Mouse (Mus musculus) heart, embryonic 11.5 days (tissue): ENCODE data around the gene Golga4. TPM values are rescaled to one million over a fixed set of nuclear protein-coding genes. Genes with fewer than 3 reads are reported as not detected.

Experiments
- ATAC-seq: fragments of 200-750 bp; cut with Nextera tagmentation; replicated peaks from 2 replicates; pipeline ENCODE4 v1.8.0; 2017; ENCODE audit warnings: moderate library complexity; ENCODE audit not compliant: insufficient number of reproducible peaks, low FRiP score, low TSS enrichment
- H3K27ac ChIP-seq: fragments of 300-500 bp; sonication (generic); 2 replicates; pipeline ENCODE4 v1.5.1; 2014; ENCODE audit warnings: mild to moderate bottlenecking, low read depth, low read length
- H3K27me3 ChIP-seq: fragments of 300-500 bp; sonication (generic); 2 replicates; pipeline ENCODE4 v1.6.1; 2014; ENCODE audit warnings: mild to moderate bottlenecking, low read length, mixed read lengths; ENCODE audit not compliant: control insufficient read depth, insufficient read depth
- H3K36me3 ChIP-seq: fragments of 300-500 bp; sonication (generic); 2 replicates; pipeline ENCODE4 v1.6.1; 2014; ENCODE audit warnings: mild to moderate bottlenecking, low read length, moderate library complexity, mixed read lengths; ENCODE audit not compliant: control insufficient read depth, insufficient read depth
- H3K4me1 ChIP-seq: fragments of 300-500 bp; sonication (generic); 2 replicates; pipeline ENCODE4 v1.6.1; 2014; ENCODE audit warnings: low read length; ENCODE audit not compliant: control insufficient read depth, insufficient read depth
- H3K4me2 ChIP-seq: fragments of 300-500 bp; sonication (generic); 2 replicates; pipeline ENCODE4 v1.6.1; 2014; ENCODE audit warnings: mild to moderate bottlenecking, moderate library complexity
- H3K4me3 ChIP-seq: fragments of 300-500 bp; sonication (generic); 2 replicates; pipeline ENCODE4 v1.5.1; 2014; ENCODE audit warnings: low read depth, low read length
- H3K9ac ChIP-seq: fragments of 300-500 bp; sonication (generic); 2 replicates; pipeline ENCODE4 v1.6.1; 2014; ENCODE audit warnings: mild to moderate bottlenecking, low read depth, low read length, moderate library complexity
- H3K9me3 ChIP-seq: fragments of 300-500 bp; sonication (generic); replicated peaks from 2 replicates; pipeline ENCODE4 v1.6.1; 2016; ENCODE audit warnings: low read length; ENCODE audit not compliant: control insufficient read depth
- WGBS: fragments of 180-500 bp; shearing (Covaris S2); extraction: QIAGEN DNeasy Blood & Tissue Kit; methylation state at CpG from one replicate; pipeline ENCODE4 v1.1.7; 2014; ENCODE audit not compliant: insufficient replicate concordance; 5-methylcytosine and 5-hydroxymethylcytosine counted together
- polyA plus RNA-seq: library from polyadenylated mRNA; unstranded; fragments of >200 nt; fragmentation: Nextera tagmentation; extraction: Ambion mirVana; gene quantifications from 2 replicates; pipeline ENCODE4 v1.2.1, GENCODE M21; 2014

The Golga4 gene
- 64.2 and 64.9 TPM in 2 replicates for polyA plus RNA-seq

DNA sequence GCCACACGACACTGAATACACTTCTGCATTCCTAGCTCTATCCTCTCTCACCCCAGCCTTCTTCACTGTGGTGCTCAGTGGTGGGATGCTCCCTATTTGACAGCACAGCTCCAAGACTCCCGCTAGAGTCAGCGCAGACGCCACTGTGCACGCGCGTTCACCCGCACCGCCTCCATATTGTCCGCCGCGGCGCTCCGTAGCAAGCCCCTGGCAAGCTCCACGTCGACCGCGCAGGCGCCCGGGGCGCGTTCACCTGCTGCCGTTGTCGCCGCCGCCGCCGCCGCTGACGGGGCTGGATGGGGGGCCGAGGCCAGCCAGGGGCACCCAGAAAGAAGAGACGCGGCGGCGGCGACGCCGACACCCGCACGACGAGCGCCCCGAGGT is at the start of gene Golga4:
Gene Golga4 (plus strand): TSS at position 248 of the 384 bp plus-strand sequence.
- WGBS: under 1% methylated on average over 43 of the region's 43 CpGs
- Histone ChIP-seq H3K27ac (peak within 1 kb of the TSS; percentile 57), H3K4me2 (peak within 1 kb of the TSS; percentile 84), H3K4me3 (peak within 1 kb of the TSS; percentile 88), H3K36me3 (no peaks in the 10 kb centered on the region), H3K27me3 (no peaks in the 10 kb centered on the region), H3K9me3 (no peaks in the 10 kb centered on the region), H3K4me1 (peaks cover 27% of the 10 kb centered on the region), H3K9ac (peak within 1 kb of the TSS; percentile 92)
- peak; percentile 77; the same call in 1 of the 2 replicates for ATAC-seq

DNA sequence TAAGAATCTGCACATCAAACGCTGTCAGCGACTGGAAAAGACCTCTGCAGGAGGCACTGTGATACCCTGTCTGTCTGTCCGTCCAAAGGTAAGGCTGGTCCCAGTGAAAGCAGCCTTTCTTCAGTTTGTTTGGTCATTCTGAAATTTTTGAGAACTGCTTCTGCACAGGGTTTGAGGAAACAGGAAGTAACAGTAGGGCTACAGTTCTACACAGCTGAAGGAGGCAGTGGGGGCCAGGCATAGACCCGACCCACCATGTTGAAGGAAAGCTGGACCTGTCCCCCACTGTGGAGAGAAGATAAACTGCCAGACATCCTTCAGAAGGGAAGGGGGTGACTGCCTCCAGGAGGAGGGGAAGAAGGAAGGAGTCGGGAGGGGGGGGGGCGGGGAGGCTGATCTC is 49.7 kb upstream of the Golga4 start:
- Histone ChIP-seq H3K27ac (no peak overlapping the region), H3K27me3 (no peaks in the 10 kb centered on the region; the same call in 1 of the 2 replicates), H3K4me3 (no peak overlapping the region), H3K4me2 (no peak overlapping the region), H3K9me3 (no peaks in the 10 kb centered on the region), H3K9ac (no peak overlapping the region), H3K4me1 (no peaks in the 10 kb centered on the region), H3K36me3 (no peaks in the 10 kb centered on the region)
- WGBS: 22% methylated on average over 5 of the region's 6 CpGs
- no peak for ATAC-seq

DNA sequence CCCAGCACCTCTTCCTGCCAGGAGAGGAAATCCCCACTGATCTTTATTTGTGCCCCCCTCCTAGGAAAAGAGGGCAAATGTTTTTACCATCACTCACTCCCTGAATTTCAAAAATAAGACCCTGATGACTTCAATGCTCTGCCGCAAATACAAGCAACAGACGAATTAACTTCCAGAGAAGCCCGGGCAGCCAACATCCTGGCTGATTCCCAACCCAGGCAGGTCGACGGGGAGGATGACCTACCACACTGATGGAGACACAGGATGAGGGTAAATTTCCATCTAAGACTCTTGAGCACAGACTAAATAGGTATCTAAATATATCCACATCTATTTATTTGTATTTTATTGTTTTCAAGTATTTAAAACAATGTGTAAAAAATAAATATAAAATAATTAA is 48.0 kb upstream of the Golga4 start:
- ATAC-seq: no peak
- no peaks in the 10 kb centered on the region for H3K9me3 ChIP-seq
- no peak overlapping the region for H3K9ac ChIP-seq
- no peaks in the 10 kb centered on the region for H3K4me1 ChIP-seq
- H3K27me3 ChIP-seq: no peaks in the 10 kb centered on the region; the same call in 1 of the 2 replicates
- no peaks in the 10 kb centered on the region for H3K36me3 ChIP-seq
- no peak overlapping the region for H3K4me2 ChIP-seq
- no peak overlapping the region for H3K27ac ChIP-seq
- WGBS: 10% methylated on average over 5 of the region's 5 CpGs
- H3K4me3 ChIP-seq: no peak overlapping the region

DNA sequence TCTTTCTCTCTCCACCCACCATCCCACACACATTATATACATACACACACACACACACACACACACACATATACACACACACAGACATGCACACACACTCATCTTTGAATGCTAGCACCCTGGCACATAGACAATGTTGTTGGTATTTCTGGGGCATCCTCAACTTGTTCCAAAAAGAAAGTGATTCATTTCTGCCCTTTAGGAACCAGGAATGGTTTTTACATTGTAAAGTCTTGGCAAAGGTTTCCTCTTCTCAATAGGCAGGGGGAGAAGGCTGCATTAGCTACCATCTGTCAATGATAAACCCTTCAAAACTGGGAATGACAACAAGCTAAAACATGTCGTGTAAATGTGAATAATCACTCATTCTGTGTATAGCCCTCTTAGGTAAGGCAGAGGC is 42.0 kb upstream of the Golga4 start:
- WGBS: 56% methylated on average over 1 of the region's 1 CpGs
- H3K4me2 ChIP-seq: no peak overlapping the region

DNA sequence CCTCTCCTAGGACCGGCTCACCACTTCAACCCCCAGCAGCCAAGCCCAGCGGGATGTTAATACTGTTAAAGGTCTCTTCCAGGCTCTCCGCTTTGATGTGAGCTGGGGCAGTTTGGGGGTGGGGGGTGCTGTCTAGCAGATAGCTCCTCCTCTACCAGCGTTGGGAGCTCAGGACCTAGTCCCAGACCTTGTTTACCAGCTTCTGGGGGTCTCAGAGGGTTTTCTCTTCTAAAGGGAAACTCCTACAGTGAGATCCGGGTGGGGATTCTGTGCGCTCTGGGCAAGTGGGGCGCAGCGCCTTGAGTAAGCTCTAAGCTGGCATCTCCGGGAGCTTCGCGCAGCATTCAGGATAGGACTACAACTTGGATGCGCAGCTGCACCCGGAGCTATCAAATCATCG is 37.8 kb upstream of the Golga4 start:
- Histone ChIP-seq H3K36me3 (no peaks in the 10 kb centered on the region), H3K27ac (no peak overlapping the region), H3K4me2 (peak overlapping the region; percentile 40), H3K4me3 (peak overlapping the region; percentile 23), H3K9ac (no peak overlapping the region), H3K9me3 (no peaks in the 10 kb centered on the region), H3K4me1 (no peaks in the 10 kb centered on the region), H3K27me3 (peaks cover 38% of the 10 kb centered on the region)
- 2% methylated on average over 14 of the region's 14 CpGs for WGBS
- no peak for ATAC-seq

More for the DNA sequence above, 42.0 kb upstream of the Golga4 start:
- Histone ChIP-seq H3K4me3 (no peak overlapping the region), H3K4me1 (no peaks in the 10 kb centered on the region), H3K36me3 (no peaks in the 10 kb centered on the region), H3K27me3 (peaks cover 14% of the 10 kb centered on the region), H3K9me3 (no peaks in the 10 kb centered on the region), H3K9ac (no peak overlapping the region), H3K27ac (no peak overlapping the region)
- ATAC-seq: no peak

DNA sequence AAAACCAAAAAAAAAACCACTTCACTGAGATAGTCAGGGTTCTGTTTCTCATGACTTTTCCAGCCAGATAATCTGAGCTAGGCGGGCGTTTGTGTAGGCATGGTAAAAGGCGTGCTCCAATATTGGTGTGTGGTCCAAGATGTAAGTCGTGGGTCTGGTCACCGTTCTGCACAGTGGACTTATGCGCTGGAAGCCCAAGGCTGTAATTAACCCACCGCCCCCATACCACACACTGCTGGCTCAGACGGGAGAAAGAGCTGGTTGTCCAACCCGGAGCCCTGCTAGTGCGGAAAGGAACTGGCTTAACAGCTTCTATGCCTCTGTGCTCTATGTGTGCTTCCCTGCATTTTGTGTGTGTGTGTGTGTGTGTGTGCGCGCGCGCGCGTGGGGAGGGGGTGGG is 36.8 kb upstream of the Golga4 start:
- Histone ChIP-seq H3K9me3 (no peaks in the 10 kb centered on the region), H3K4me2 (peak overlapping the region; percentile 14; the same call in 1 of the 2 replicates), H3K4me3 (no peak overlapping the region), H3K27ac (no peak overlapping the region), H3K27me3 (peaks cover 38% of the 10 kb centered on the region), H3K9ac (no peak overlapping the region), H3K4me1 (no peaks in the 10 kb centered on the region), H3K36me3 (no peaks in the 10 kb centered on the region)
- 11% methylated on average over 16 of the region's 16 CpGs for WGBS
- no peak for ATAC-seq

DNA sequence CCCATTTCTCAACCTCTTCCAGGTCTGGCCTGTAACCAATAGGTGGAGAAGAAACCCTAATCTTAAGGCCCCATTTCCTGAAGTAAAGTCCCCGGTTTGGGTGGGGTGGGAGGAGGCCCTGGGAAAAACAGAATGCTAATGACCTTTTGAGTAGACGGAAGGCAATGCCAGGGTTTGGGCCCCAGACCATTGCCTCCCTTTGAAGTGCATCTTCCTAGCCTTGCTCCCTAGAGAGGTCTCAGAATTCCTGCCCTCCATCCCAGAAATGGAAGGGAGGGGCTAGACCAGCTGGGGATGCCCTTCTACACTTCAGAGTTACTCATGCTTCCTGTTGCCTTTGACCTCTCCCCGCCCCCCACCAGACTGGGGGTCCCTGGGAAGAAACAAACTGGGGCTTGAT is 34.8 kb upstream of the Golga4 start:
- Histone ChIP-seq H3K9me3 (no peaks in the 10 kb centered on the region), H3K4me3 (no peak overlapping the region), H3K4me1 (no peaks in the 10 kb centered on the region), H3K36me3 (no peaks in the 10 kb centered on the region), H3K9ac (no peak overlapping the region), H3K27ac (no peak overlapping the region), H3K27me3 (peaks cover 50% of the 10 kb centered on the region), H3K4me2 (no peak overlapping the region)
- WGBS: 11% methylated on average over 3 of the region's 3 CpGs
- ATAC-seq: no peak

DNA sequence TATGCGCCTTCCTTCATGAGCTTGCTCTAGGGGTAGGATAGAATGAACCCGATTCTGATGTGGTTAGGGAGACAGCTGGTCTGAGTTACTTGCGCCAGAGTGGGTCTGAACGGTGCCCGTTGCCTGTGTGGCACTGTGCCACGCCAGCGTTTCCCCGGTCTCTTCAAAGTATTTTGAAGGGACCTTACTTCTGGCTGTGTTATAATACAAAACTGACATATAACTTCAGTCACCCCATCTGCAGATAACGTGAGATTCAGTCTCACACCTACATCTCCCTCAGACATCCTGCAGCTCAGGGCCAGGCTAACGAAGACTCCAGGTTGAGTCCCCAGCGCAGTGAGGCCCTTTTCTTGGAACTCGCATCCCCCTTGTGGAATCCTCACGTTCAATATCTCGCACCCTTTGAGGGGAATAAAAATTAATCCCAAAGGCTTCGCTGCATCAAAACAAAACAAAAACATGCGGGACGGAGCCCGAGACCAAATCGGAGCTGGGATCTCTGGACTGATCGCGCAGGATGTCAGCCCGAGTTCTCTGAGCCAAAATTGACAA is 29.8 kb upstream of the Golga4 start:
- WGBS: 1% methylated on average over 22 of the region's 22 CpGs
- no peak for ATAC-seq
- Histone ChIP-seq H3K4me3 (peak overlapping the region; percentile 57), H3K27me3 (peaks cover 66% of the 10 kb centered on the region), H3K4me2 (peak overlapping the region; percentile 84), H3K9ac (no peak overlapping the region), H3K9me3 (no peaks in the 10 kb centered on the region), H3K27ac (no peak overlapping the region), H3K4me1 (peaks cover 17% of the 10 kb centered on the region), H3K36me3 (no peaks in the 10 kb centered on the region)

DNA sequence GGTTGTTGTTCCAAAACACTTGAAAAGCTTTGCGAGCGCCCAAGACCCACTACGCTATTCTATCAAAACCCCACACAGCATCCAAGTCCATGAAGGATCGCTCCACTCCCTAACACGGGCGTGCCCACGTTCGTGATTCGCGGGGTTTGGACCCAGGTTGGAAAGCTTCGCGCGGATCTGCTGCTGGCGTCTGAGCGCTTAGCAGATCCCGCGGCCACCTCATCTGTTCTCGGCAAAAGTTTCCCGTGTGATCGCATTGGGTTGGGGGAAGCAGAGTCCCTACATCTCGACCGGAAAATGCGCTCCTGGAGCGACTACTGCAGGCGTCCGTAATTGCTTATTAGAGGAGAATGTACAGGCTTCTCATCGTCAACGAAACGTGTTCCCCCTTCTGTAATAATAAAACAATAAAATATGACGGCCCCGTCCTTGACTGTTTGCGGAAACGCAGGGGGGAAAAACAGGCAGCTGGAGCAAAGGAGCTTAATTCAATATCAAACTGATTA is 29.2 kb upstream of the Golga4 start:
- Histone ChIP-seq H3K4me3 (peak overlapping the region; percentile 57), H3K4me2 (peak overlapping the region; percentile 84)
- WGBS: under 1% methylated on average over 33 of the region's 33 CpGs

More for the DNA sequence above, 29.2 kb upstream of the Golga4 start:
- no peaks in the 10 kb centered on the region for H3K36me3 ChIP-seq
- H3K9ac ChIP-seq: no peak overlapping the region
- H3K9me3 ChIP-seq: no peaks in the 10 kb centered on the region
- peaks cover 68% of the 10 kb centered on the region for H3K27me3 ChIP-seq
- ATAC-seq: no peak
- H3K4me1 ChIP-seq: peaks cover 17% of the 10 kb centered on the region
- H3K27ac ChIP-seq: no peak overlapping the region
